Mouse (Mus musculus): ENCODE results near the gene Olfr887.

The Olfr887 gene

DNA sequence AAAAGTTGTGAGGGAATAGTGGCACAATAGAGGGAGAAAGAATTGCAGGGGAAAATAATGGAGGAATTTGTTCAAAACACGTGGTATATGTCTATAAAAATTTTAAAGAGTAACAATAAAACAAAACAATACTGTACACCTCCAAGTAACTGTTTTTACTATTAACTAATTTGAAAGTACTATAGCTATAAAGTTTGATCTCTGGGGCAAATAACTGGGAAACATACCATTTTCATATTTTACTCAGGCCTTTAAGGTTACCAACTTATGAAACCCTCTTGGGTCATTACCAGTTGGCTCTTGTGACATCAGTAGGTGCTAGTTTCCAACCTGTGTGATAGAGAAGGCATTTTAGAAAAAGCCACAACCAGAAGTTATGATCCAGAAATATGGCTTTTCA, at the start of gene Olfr887:
TSS of gene Olfr887 (plus strand) at position 301 of the 400 bp plus-strand sequence.
- no peak for DNase-seq (ENCODE audit: low spot score in 2 of 2)

- DNase-seq (ENCODE audit: low spot score in 2 of 2): no peak
These were observed 37.6 kb upstream of the Olfr887 start, which contains the start of gene Olfr884 for GRCm38 (mm10) chr9:38046255-38046654. TSS of gene Olfr884 (plus strand) at chr9:38046555.

DNA sequence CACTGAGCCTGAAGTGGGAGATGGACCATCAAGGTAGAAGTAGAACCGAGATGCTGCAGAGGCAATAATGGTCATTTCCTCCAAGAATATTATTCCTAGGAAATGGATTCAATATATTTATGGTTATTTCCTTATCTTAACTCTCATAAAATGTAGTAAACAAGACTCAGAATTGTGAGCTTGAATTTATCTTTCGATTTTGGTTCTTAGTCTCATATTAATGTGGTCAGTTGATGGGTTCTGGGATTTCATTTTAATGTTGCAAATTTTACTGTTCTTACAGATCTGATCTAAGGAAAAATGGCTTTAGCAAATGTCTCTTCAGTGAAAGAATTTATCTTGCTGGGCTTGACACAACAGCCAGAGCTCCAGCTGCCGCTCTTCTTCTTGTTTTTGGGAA, 22.9 kb upstream of the Olfr887 start, which contains the start of gene Olfr885:
TSS of gene Olfr885 (plus strand) at position 301 of the 400 bp plus-strand sequence.
- no peak for DNase-seq (ENCODE audit: low spot score in 2 of 2)

DNA sequence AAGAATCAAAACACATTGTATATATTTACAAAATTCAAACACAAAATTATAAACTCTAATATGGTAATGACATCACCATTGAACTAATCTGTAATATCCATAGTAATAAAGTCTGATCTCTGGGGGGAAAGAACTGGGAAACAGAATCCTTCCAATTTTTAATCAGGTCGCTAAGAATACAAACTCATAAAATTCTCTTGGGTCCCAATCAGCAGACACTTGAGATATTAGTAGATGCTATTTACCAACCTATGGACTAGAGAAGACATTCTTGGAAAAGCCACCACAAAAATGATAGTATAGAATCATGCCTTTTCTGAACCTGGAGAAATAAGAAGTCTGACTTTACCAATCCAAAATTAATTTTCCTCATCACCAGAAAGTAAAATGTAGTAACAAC, 24.0 kb downstream of the Olfr887 start, which contains the start of gene Olfr888:
TSS of gene Olfr888 (plus strand) at position 301 of the 400 bp plus-strand sequence.
- no peak for DNase-seq (ENCODE audit: low spot score in 2 of 2)

DNA sequence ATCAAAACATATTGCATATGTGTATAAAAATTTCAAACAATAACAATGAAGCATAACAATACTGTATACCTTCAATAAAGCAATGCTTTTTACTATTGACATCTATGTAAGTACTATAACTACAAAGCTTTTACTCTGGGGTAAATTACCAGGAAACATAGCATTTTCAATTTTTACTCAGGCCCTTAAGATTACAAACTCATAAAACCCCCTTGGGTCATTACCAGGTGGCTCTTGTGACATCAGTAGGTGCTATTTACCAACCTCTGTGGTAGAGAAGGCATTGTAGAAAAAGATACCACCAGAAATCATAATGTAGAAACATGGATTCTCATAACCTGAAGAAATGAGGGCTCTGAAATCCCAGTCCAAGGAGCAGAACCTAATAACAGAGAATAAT, 31.0 kb downstream of the Olfr887 start, which contains the start of gene Olfr889:
TSS of gene Olfr889 (plus strand) at position 301 of the 400 bp plus-strand sequence.
- DNase-seq (ENCODE audit: low spot score in 2 of 2): no peak

All from urinary bladder, adult 18-20 months (tissue).